Comparison of ENCODE assay signal across 28 mouse cellular contexts in the genomic region with DNA sequence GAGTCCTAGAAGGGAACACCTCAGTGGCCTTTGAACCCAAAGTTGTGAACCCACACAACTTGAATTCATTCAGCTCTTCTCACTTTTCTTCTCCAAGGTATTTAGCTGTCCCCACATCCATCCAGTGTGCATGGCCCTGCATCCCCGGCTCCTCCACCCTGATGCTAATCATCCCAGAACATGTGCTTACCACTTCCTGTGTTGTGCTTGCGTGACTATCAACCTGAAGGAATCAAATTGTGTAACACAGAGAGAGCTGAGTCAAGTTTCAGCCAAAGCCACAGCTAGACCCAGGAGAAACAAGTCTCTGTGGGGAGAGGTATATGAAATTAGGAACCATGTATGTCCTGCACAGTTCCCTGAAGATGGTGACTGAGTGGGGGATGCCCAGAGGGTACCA. TPM values are rescaled to one million over a fixed set of nuclear protein-coding genes. Genes with fewer than 3 reads are reported as not detected.
DNase-seq lines count a peak whose midpoint lies in the region; ATAC-seq and TF ChIP-seq lines count a peak whose summit lies in the region.
"Had no signal": no experiment of that assay in that cellular context is flagged by ENCODE, and none has a peak within 500 bp of the region (broad histone marks: within the 10 kb centered on the region; RNA-seq: fewer than 3 reads in every experiment).

No protein-coding gene starts in this region.

- TF ChIP-seq CTCF in G1E (IDR thresholded peaks at IDR 0.05; ENCODE audit: low read depth, low read length) = no peak

- intact Hi-C loops in gastrocnemius, postnatal 14 days (cut with DNase I; ENCODE audit: low total_unique reads) = no loop called here

- no peak overlapping the region for H3K27ac ChIP-seq in midbrain, embryonic 15.5 days
- H3K27ac ChIP-seq: heart, embryonic 15.5 days; hindbrain, embryonic 14.5 days; hindbrain, postnatal 0 days had no signal

- no peak overlapping the region for H3K4me3 ChIP-seq in G1E (ENCODE audit: low read depth, low read length)
- H3K4me3 ChIP-seq in midbrain, embryonic 15.5 days = no peak overlapping the region
- H3K4me3 ChIP-seq: heart, embryonic 12.5 days; heart, embryonic 15.5 days had no signal

- ATAC-seq in G1E (ENCODE audit: extremely low read depth, insufficient number of reproducible peaks, low FRiP score, poor library complexity, severe bottlenecking) = peak; percentile 34; the same call in 1 of the 2 replicates
- peak; percentile 85 for ATAC-seq in common myeloid progenitor, adult 5-6 weeks (replicated peaks; ENCODE audit: low read depth, poor library complexity, severe bottlenecking)
- ATAC-seq in megakaryocyte, adult 5-6 weeks (ENCODE audit: poor library complexity, severe bottlenecking) = peak; percentile 77
- ATAC-seq in erythroid progenitor cell, adult 5-6 weeks (replicated peaks; ENCODE audit: low FRiP score, poor library complexity, severe bottlenecking) = no peak
- ATAC-seq in midbrain, embryonic 15.5 days (replicated peaks) = no peak
- ATAC-seq: forebrain, embryonic 14.5 days; forebrain, postnatal 0 days; hindbrain, postnatal 0 days; inflammation-experienced regulatory T-cells, adult 6 months; intestine, embryonic 16.5 days; Patski had no signal

- DNase-seq in 3134 (ENCODE audit: extremely low read depth, insufficient read length, low spot score) = peak; percentile 35
- DNase-seq in G1E (ENCODE audit: low spot score) = no peak
- no peak for DNase-seq in gastrocnemius, postnatal 14 days
- DNase-seq in urinary bladder, adult 18-20 months (ENCODE audit: low spot score in 2 of 2) = no peak
- DNase-seq: adrenal gland, postnatal 10 days; adrenal gland, postnatal 36 days; cerebellum, adult 11 months; cerebellum, adult 2 months; cerebellum, postnatal 10 days; cerebellum, postnatal 36 days; forebrain, postnatal 0 days; gastrocnemius, postnatal 36 days; heart, adult 11 months; heart, postnatal 10 days; heart, postnatal 36 days; kidney, adult 18-20 months had no signal

- H3K27me3 ChIP-seq in G1E (ENCODE audit: insufficient read depth, low read length) = peaks cover 81% of the 10 kb centered on the region
- H3K27me3 ChIP-seq in midbrain, embryonic 15.5 days (replicated peaks) = no peaks in the 10 kb centered on the region
- H3K27me3 ChIP-seq: heart, embryonic 12.5 days; heart, embryonic 15.5 days had no signal

- peaks cover 38% of the 10 kb centered on the region for H3K4me1 ChIP-seq in G1E (ENCODE audit: insufficient read depth, low read depth, low read length)
- H3K4me1 ChIP-seq in midbrain, embryonic 15.5 days = no peaks in the 10 kb centered on the region
- H3K4me1 ChIP-seq: heart, embryonic 12.5 days; heart, embryonic 15.5 days had no signal

- H3K9ac ChIP-seq in midbrain, embryonic 15.5 days = no peak overlapping the region
- H3K9ac ChIP-seq: forebrain, postnatal 0 days; heart, embryonic 12.5 days; heart, embryonic 15.5 days; hindbrain, embryonic 14.5 days had no signal

- no peaks in the 10 kb centered on the region; the same call in 1 of the 2 replicates for H3K9me3 ChIP-seq in G1E (replicated peaks)
- no peaks in the 10 kb centered on the region for H3K9me3 ChIP-seq in midbrain, embryonic 15.5 days
- H3K9me3 ChIP-seq: heart, embryonic 12.5 days; heart, embryonic 15.5 days had no signal

- 90% methylated on average over 2 of the region's 2 CpGs for WGBS in midbrain, embryonic 15.5 days

- no peak overlapping the region for H3K4me2 ChIP-seq in midbrain, embryonic 15.5 days
- H3K4me2 ChIP-seq: heart, embryonic 12.5 days; heart, embryonic 15.5 days; hindbrain, embryonic 14.5 days had no signal

- H3K36me3 ChIP-seq in G1E (replicated peaks) = no peaks in the 10 kb centered on the region
- no peaks in the 10 kb centered on the region for H3K36me3 ChIP-seq in midbrain, embryonic 15.5 days (replicated peaks)
- H3K36me3 ChIP-seq: heart, embryonic 12.5 days; heart, embryonic 15.5 days had no signal

RNA-seq across cellular contexts. Expression of gene Csf2rb2, which starts 27.2 kb away (rescaled TPM):
- 41.4 and 46.8 TPM in 2 replicates for total RNA-seq in G1E (2014; fragmentation: Nextera tagmentation)
- total RNA-seq in G1E (2017) = 41.9 and 42.1 TPM in 2 replicates
- polyA plus RNA-seq in G1E (2012) = 15.4 and 17.3 TPM in 2 replicates
- total RNA-seq in common myeloid progenitor, adult 5-6 weeks (2017) = 1.2 and 2.4 TPM in 2 replicates
- 34.0 and 38.5 TPM in 2 replicates for total RNA-seq in megakaryocyte, adult 5-6 weeks (2015)
- 8.2 and 12.2 TPM in 2 replicates for total RNA-seq in megakaryocyte, adult 5-6 weeks (2017)
- total RNA-seq in erythroid progenitor cell, adult 5-6 weeks (2015; ENCODE audit: low replicate concordance) = 1.1 and 5.0 TPM in 2 replicates
- 0.13 TPM in 1 of 2 replicates, not detected in the other for total RNA-seq in erythroid progenitor cell, adult 5-6 weeks (2017; ENCODE audit: low replicate concordance)
- total RNA-seq in gastrocnemius, postnatal 14 days (2021) = 1 to 10 TPM in 1 of 2 experiments, under 1 TPM in 1; 0.93 to 1.9 TPM
- 0.12 and 0.29 TPM in 2 replicates for polyA plus RNA-seq in midbrain, embryonic 15.5 days (2015; fragmentation: Nextera tagmentation; extraction: Ambion mirVana)
- polyA plus RNA-seq: forebrain, embryonic 14.5 days had no signal

RNA-seq across cellular contexts. Expression of gene Ncf4, which starts 33.7 kb away (rescaled TPM):
- 16.1 and 19.0 TPM in 2 replicates for total RNA-seq in G1E (2014; fragmentation: Nextera tagmentation)
- 64.1 and 67.1 TPM in 2 replicates for total RNA-seq in G1E (2017)
- polyA plus RNA-seq in G1E (2012) = 3.2 and 4.5 TPM in 2 replicates
- 42.8 and 82.2 TPM in 2 replicates for total RNA-seq in common myeloid progenitor, adult 5-6 weeks (2017)
- total RNA-seq in megakaryocyte, adult 5-6 weeks (2015) = 367 and 392 TPM in 2 replicates
- total RNA-seq in megakaryocyte, adult 5-6 weeks (2017) = 250 and 266 TPM in 2 replicates
- 37.7 and 61.6 TPM in 2 replicates for total RNA-seq in erythroid progenitor cell, adult 5-6 weeks (2015; ENCODE audit: low replicate concordance)
- total RNA-seq in erythroid progenitor cell, adult 5-6 weeks (2017; ENCODE audit: low replicate concordance) = 27.7 and 54.2 TPM in 2 replicates
- total RNA-seq in gastrocnemius, postnatal 14 days (2021) = 1 to 10 TPM in 1 of 2 experiments, under 1 TPM in 1; 1.00 to 3.0 TPM
- 1.4 and 1.5 TPM in 2 replicates for polyA plus RNA-seq in midbrain, embryonic 15.5 days (2015; fragmentation: Nextera tagmentation; extraction: Ambion mirVana)

RNA-seq across cellular contexts. Expression of gene Csf2rb, which starts 47.2 kb away (rescaled TPM):
- total RNA-seq in G1E (2014; fragmentation: Nextera tagmentation) = 219 and 232 TPM in 2 replicates
- total RNA-seq in G1E (2017) = 155 and 178 TPM in 2 replicates
- 67.0 and 145 TPM in 2 replicates for polyA plus RNA-seq in G1E (2012)
- 18.1 and 33.5 TPM in 2 replicates for total RNA-seq in common myeloid progenitor, adult 5-6 weeks (2017)
- total RNA-seq in megakaryocyte, adult 5-6 weeks (2015) = 149 and 170 TPM in 2 replicates
- total RNA-seq in megakaryocyte, adult 5-6 weeks (2017) = 140 and 184 TPM in 2 replicates
- total RNA-seq in erythroid progenitor cell, adult 5-6 weeks (2015; ENCODE audit: low replicate concordance) = 12.6 and 18.0 TPM in 2 replicates
- total RNA-seq in erythroid progenitor cell, adult 5-6 weeks (2017; ENCODE audit: low replicate concordance) = 4.9 and 6.8 TPM in 2 replicates
- total RNA-seq in gastrocnemius, postnatal 14 days (2021) = 1 to 10 TPM; 1.1 to 2.1 TPM
- polyA plus RNA-seq in midbrain, embryonic 15.5 days (2015; fragmentation: Nextera tagmentation; extraction: Ambion mirVana) = 0.50 and 0.74 TPM in 2 replicates

Comparison
In these comparisons a context has a peak if more than half of its experiments do, and no peak if none do; other contexts are left out.
1. ATAC-seq: peak in G1E (single experiment), common myeloid progenitor, adult 5-6 weeks (single experiment) and megakaryocyte, adult 5-6 weeks (single experiment); none in erythroid progenitor cell, adult 5-6 weeks (single experiment) and midbrain, embryonic 15.5 days (single experiment).
2. RNA of gene Ncf4, which starts 33.7 kb away (total RNA-seq): 250 to 392 TPM in megakaryocyte, adult 5-6 weeks, 16.1 to 67.1 TPM in G1E, 27.7 to 61.6 TPM in erythroid progenitor cell, adult 5-6 weeks and 42.8 to 82.2 TPM in common myeloid progenitor, adult 5-6 weeks; 1.00 to 3.0 TPM in gastrocnemius, postnatal 14 days; every median in the first group is over 4 times any median in the second.